Mouse (Mus musculus) kidney, embryonic 16.5 days (tissue): ENCODE measurements around the gene Fgfr2. TPM values are rescaled to one million over a fixed set of nuclear protein-coding genes. Genes with fewer than 3 reads are reported as not detected.

Experiments used
- ATAC-seq: fragments of 200-750 bp; cut with Nextera tagmentation; 2 replicates; pipeline ENCODE4 v1.8.0; 2017; ENCODE audit warnings: moderate TSS enrichment; ENCODE audit not compliant: low FRiP score, low TSS enrichment
- H3K27ac ChIP-seq: fragments of 300-500 bp; sonication (generic); 2 replicates; pipeline ENCODE4 v1.5.1; 2014; ENCODE audit warnings: low read length
- H3K27me3 ChIP-seq: fragments of 300-500 bp; sonication (generic); 2 replicates; pipeline ENCODE4 v1.6.1; 2014; ENCODE audit warnings: low read length, control low read depth, mixed read lengths; ENCODE audit not compliant: insufficient read depth
- H3K36me3 ChIP-seq: fragments of 300-500 bp; sonication (generic); 2 replicates; pipeline ENCODE4 v1.6.1; 2014; ENCODE audit warnings: low read length, control low read depth, mixed read lengths; ENCODE audit not compliant: insufficient read depth
- H3K4me1 ChIP-seq: fragments of 300-500 bp; sonication (generic); 2 replicates; pipeline ENCODE4 v1.6.1; 2014; ENCODE audit warnings: low read length, control low read depth, mixed read lengths; ENCODE audit not compliant: insufficient read depth
- H3K4me2 ChIP-seq: fragments of 300-500 bp; sonication (generic); replicated peaks from 2 replicates; pipeline ENCODE4 v1.6.1; 2014; ENCODE audit warnings: low read depth, low read length
- H3K4me3 ChIP-seq: fragments of 300-500 bp; sonication (generic); 2 replicates; pipeline ENCODE4 v1.5.1; 2014; ENCODE audit warnings: mild to moderate bottlenecking, low read length
- H3K9ac ChIP-seq: fragments of 300-500 bp; sonication (generic); replicated peaks from 2 replicates; pipeline ENCODE4 v1.6.1; 2014; ENCODE audit warnings: low read length
- H3K9me3 ChIP-seq: fragments of 300-500 bp; sonication (generic); 2 replicates; pipeline ENCODE4 v1.6.1; 2016; ENCODE audit warnings: low read length, control low read depth
- WGBS: fragments of 180-500 bp; shearing (Covaris S2); extraction: QIAGEN DNeasy Blood & Tissue Kit; methylation state at CpG from one replicate; pipeline ENCODE4 v1.1.7; 2014; 5-methylcytosine and 5-hydroxymethylcytosine counted together
- polyA plus RNA-seq: library from polyadenylated mRNA; unstranded; fragments of >200 nt; fragmentation: Nextera tagmentation; extraction: Ambion mirVana; gene quantifications from 2 replicates; pipeline ENCODE4 v1.2.1, GENCODE M21; 2015

The Fgfr2 gene
- polyA plus RNA-seq, 1 experiment from 2014 or later, result 118 TPM

DNA sequence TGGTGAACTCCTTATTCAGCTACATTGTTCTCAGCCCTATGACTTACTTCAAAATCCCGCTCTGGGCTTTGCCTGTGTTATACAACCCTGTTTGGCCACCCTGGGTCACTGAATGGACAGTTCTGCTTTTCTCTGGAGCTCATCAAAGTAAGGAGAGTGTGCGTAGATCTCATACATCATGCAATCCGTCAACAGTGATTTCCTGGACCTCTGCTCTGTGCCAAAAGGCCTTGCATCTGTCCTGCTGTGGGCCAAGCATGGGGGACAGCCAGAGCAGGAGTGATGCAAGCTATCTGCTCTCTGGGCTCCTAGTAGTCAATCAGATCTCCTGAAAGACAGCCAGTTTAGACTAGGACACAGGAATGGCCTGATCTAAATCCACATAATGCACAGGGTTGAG is 2137.4 kb downstream of the Fgfr2 start:
- 56% methylated on average over 3 of the region's 3 CpGs for WGBS
- no peaks in the 10 kb centered on the region for H3K9me3 ChIP-seq
- H3K4me1 ChIP-seq, result no peaks in the 10 kb centered on the region
- no peaks in the 10 kb centered on the region for H3K27me3 ChIP-seq
- H3K4me2 ChIP-seq, result no peak overlapping the region
- H3K9ac ChIP-seq, result no peak overlapping the region
- ATAC-seq, result no peak
- H3K36me3 ChIP-seq, result no peaks in the 10 kb centered on the region
- no peak overlapping the region for H3K27ac ChIP-seq
- H3K4me3 ChIP-seq, result no peak overlapping the region

DNA sequence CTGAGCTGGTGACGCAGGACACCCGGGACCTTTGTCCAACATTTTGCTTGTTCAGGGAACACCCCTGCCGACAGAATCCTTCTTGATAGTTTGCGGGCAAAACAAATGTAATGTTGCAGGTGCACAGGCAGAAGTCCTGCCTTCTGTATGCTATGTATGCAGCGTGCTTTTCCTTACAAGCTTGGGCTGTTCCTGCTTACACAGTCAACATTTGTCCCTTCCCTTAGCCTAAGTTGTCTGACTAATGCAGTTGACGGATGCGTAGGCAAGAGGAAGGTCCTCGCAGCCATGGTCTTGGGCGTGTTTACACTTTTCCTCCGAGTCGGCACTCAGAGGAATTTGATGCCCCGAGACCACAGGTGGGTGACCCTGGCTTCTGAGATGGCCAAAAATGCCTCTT is 2138.0 kb downstream of the Fgfr2 start:
- no peaks in the 10 kb centered on the region for H3K27me3 ChIP-seq
- no peaks in the 10 kb centered on the region for H3K4me1 ChIP-seq
- H3K9ac ChIP-seq, result no peak overlapping the region
- no peak overlapping the region for H3K4me3 ChIP-seq
- H3K9me3 ChIP-seq, result no peaks in the 10 kb centered on the region
- no peak overlapping the region for H3K27ac ChIP-seq
- no peak overlapping the region for H3K4me2 ChIP-seq
- H3K36me3 ChIP-seq, result no peaks in the 10 kb centered on the region
- 71% methylated on average over 12 of the region's 12 CpGs for WGBS
- ATAC-seq, result no peak

DNA sequence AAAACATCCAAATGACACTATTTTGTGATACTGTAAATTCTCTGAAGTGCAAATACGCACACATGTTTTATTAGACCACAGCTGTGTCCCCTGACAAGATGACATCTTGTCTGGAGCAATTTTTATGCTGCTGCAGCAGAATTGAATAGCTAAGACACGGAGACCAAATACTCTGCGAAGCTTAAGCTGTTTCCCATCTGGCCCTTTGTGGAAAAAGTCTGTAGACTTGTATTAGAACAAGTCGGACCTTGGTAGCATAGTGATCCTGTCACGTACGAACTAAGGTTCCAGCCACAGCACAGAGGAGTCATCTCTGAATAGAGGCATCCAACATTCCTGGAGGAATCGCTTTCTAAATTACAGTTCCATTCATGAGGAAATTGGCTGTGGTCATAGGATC is 2138.9 kb downstream of the Fgfr2 start:
- 73% methylated on average over 7 of the region's 7 CpGs for WGBS
- Histone ChIP-seq H3K27me3 (no peaks in the 10 kb centered on the region), H3K27ac (no peak overlapping the region), H3K9ac (no peak overlapping the region), H3K9me3 (no peaks in the 10 kb centered on the region), H3K36me3 (no peaks in the 10 kb centered on the region), H3K4me3 (no peak overlapping the region), H3K4me1 (no peaks in the 10 kb centered on the region), H3K4me2 (no peak overlapping the region)
- ATAC-seq, result no peak

DNA sequence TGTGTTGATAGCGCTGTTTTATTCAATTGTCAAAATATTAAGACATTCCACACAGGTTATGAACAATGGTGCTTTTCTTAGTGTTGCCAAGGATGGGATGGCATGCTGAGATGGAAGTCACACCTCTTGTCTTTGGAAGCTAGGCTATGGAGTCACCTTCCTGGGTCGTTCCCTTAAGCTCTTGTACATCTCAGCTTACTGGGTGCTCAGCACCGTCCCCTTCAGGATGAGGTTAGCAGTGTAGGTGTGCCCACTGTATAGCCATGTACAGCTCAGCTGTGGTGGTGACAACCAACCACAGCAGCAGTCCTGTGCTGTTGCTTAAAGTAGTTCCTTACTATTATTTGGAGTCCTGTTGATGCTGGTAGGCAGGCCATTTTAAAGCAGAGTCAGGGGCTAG is 2140.3 kb downstream of the Fgfr2 start:
- ATAC-seq, result no peak
- Histone ChIP-seq H3K36me3 (no peaks in the 10 kb centered on the region), H3K9me3 (no peaks in the 10 kb centered on the region), H3K9ac (no peak overlapping the region), H3K4me1 (no peaks in the 10 kb centered on the region), H3K27ac (no peak overlapping the region), H3K4me3 (no peak overlapping the region), H3K27me3 (no peaks in the 10 kb centered on the region), H3K4me2 (no peak overlapping the region)
- 69% methylated on average over 3 of the region's 3 CpGs for WGBS

DNA sequence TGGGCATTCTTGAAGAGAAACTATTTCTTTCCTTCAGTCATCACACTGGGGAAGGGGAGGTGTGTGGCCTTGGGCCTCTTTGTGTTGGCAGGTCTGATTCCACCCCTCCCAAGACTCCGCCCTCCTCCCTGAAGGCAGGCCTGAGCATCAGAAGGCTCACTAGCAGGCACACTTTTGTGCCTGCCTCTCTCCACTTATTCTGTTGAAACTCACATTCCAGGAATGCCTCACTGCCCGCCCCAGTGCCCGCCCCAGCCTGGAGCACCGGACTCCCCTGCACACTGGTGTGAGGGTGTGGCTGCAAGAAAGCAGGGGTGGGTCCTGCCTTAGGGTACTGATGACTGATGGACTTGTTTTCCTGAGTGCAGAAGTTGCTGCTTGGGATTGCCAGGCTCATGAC is 2140.8 kb downstream of the Fgfr2 start:
- Histone ChIP-seq H3K4me2 (no peak overlapping the region), H3K4me1 (no peaks in the 10 kb centered on the region; the same call in 1 of the 2 replicates), H3K27ac (no peak overlapping the region), H3K27me3 (no peaks in the 10 kb centered on the region), H3K36me3 (no peaks in the 10 kb centered on the region), H3K4me3 (no peak overlapping the region), H3K9ac (no peak overlapping the region), H3K9me3 (no peaks in the 10 kb centered on the region)
- ATAC-seq, result peak; percentile 87
- WGBS, result 36% methylated on average over 4 of the region's 4 CpGs

DNA sequence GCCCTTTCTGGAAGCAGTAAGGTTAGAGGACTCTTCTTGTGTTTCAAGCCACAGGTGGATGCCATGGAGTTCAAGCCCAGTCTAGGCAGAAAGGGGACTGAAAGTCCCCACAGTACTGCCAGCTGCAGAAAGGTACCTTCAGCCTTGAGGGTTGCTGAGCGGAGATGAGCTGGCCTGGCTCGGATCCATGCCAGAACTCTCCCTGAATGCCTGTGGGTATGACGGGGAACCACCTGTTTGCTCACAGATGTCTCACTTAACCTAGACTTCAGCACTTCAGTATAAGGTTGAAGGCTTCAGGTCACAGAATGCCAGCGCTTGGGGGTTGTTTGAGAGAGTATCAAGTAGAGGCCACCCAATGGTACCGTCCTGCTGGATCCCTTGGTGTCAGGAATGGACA is 2143.0 kb downstream of the Fgfr2 start:
- no peak overlapping the region for H3K4me2 ChIP-seq
- H3K27ac ChIP-seq, result no peak overlapping the region
- H3K9ac ChIP-seq, result no peak overlapping the region
- no peak overlapping the region for H3K4me3 ChIP-seq
- no peaks in the 10 kb centered on the region for H3K36me3 ChIP-seq
- H3K4me1 ChIP-seq, result peaks cover 9% of the 10 kb centered on the region; the same call in 1 of the 2 replicates
- 85% methylated on average over 5 of the region's 5 CpGs for WGBS
- no peaks in the 10 kb centered on the region for H3K27me3 ChIP-seq
- no peak for ATAC-seq
- H3K9me3 ChIP-seq, result no peaks in the 10 kb centered on the region

DNA sequence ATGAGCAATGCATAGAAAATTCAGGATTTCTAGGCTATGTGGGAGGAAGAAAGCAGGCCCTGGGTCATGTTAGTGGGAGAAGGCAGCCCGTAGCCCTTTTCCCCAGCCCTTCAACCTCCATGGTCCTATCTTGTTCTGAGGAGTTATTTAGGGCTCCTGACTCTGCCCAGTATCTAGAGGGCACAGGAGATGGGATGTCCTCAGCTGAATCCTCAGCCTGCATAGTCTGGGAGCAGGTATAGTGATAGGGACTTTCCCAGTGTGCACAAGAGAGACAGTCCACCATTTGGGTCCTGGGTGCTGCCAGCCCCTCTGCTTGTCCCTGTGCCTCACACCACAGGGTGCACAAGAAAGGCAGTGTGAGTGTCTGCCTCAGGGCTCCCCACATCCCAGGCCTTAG is 2144.6 kb downstream of the Fgfr2 start:
- no peaks in the 10 kb centered on the region for H3K27me3 ChIP-seq
- no peak overlapping the region for H3K4me2 ChIP-seq
- ATAC-seq, result no peak
- no peak overlapping the region for H3K4me3 ChIP-seq
- no peaks in the 10 kb centered on the region for H3K36me3 ChIP-seq
- no peak overlapping the region for H3K9ac ChIP-seq
- H3K9me3 ChIP-seq, result no peaks in the 10 kb centered on the region
- H3K4me1 ChIP-seq, result peaks cover 9% of the 10 kb centered on the region; the same call in 1 of the 2 replicates
- no peak overlapping the region for H3K27ac ChIP-seq
- WGBS, result 71% methylated on average over 1 of the region's 1 CpGs

DNA sequence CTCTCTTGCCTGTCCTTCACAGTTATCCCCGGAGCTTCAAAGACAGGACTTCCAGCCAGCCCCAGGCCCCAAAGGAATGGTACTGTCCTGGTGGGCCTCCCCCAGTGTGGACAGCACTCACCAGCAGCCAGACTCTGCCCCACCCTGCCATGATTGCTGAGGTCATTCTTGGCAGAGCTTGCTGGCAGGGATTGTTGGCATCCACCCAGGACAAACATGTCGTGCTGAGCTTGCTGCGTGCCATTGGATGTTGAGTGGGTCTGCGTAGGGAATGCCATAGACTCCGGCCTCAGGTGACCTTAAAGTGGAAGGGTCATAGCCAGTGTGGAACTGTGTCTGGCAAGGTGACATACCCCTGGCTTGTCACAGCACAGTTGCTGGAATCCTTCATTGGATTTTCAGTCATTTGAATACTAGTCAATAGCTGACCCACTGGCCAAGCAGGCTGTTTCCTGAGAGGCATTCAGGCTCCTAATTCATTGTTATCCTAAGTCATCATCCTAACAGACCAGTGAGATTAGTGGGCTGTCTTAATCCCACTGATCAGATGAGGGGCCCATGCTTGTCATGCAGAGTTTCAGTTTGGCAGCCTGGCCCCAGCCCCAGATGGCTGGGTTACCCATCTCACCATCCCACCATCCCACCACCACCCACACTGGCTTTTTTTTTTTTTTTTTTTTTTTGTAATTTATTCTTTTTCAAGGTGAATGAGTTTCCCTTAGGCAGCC is 2145.2 kb downstream of the Fgfr2 start:
- H3K4me1 ChIP-seq, result peaks cover 9% of the 10 kb centered on the region; the same call in 1 of the 2 replicates
- no peak overlapping the region for H3K9ac ChIP-seq
- no peak overlapping the region for H3K4me3 ChIP-seq
- H3K36me3 ChIP-seq, result no peaks in the 10 kb centered on the region
- H3K9me3 ChIP-seq, result no peaks in the 10 kb centered on the region
- no peak overlapping the region for H3K27ac ChIP-seq
- no peaks in the 10 kb centered on the region for H3K27me3 ChIP-seq
- 33% methylated on average over 5 of the region's 5 CpGs for WGBS
- H3K4me2 ChIP-seq, result no peak overlapping the region
- peak; percentile 55 for ATAC-seq

DNA sequence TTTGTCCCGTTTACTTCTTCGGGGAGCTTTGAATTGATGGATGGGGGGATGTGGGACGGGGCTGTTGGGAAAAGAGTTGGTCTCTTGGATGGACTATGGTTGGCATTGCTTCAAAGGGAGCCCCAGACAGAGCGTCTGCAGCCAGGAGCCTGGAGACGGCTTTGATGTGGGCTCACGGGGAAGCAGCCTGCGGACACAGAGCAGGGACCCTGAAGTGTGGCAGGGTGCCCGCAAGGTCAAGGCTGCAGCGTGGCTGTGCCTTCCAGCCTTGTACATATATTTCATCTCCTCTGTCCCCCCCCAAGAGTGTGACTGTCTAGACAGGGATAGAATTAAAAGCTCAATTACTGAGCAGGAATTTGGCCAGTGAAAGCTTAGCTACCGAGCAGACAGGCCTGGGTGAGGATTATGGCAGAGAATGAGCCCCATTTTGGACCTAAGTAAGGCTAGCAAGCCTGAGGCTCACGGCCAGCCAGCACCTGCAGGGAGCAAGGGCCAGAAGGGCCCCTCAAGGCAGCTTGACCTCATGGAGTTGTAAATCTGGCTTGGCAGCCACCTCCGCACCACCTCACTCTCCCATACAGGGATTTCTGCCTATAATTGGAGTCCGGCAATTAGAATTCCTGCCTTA is 2146.7 kb downstream of the Fgfr2 start:
- no peaks in the 10 kb centered on the region for H3K27me3 ChIP-seq
- H3K36me3 ChIP-seq, result no peaks in the 10 kb centered on the region
- no peak overlapping the region for H3K4me3 ChIP-seq
- no peak for ATAC-seq
- no peaks in the 10 kb centered on the region for H3K9me3 ChIP-seq
- no peak overlapping the region for H3K9ac ChIP-seq
- no peak overlapping the region for H3K27ac ChIP-seq
- peaks cover 9% of the 10 kb centered on the region; the same call in 1 of the 2 replicates for H3K4me1 ChIP-seq
- H3K4me2 ChIP-seq, result no peak overlapping the region
- WGBS, result 26% methylated on average over 13 of the region's 13 CpGs

DNA sequence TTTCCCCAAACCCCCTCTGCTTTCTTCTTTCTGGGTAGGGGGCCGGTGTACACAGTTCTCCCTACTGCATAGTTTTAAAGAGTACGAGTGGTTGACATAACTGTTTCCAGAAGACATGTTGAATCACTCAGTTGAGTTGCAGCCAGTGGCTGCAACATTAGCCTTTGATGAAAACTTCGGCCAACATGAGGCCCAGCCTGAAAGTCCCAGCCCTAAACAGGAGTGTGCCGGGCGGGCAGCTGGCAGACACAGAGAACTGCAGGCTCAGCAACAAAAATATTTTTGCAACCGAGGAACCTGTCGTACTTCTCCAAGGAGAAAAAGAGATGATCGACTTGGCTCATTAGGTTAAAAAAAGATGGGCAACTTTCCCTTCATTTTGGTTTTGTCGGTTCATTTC is 2150.4 kb downstream of the Fgfr2 start:
- H3K9me3 ChIP-seq, result no peaks in the 10 kb centered on the region
- no peak for ATAC-seq
- H3K4me3 ChIP-seq, result no peak overlapping the region
- H3K27ac ChIP-seq, result no peak overlapping the region
- WGBS, result 83% methylated on average over 9 of the region's 9 CpGs
- no peaks in the 10 kb centered on the region for H3K27me3 ChIP-seq
- no peaks in the 10 kb centered on the region for H3K36me3 ChIP-seq
- no peak overlapping the region for H3K4me2 ChIP-seq
- peaks cover 9% of the 10 kb centered on the region; the same call in 1 of the 2 replicates for H3K4me1 ChIP-seq
- no peak overlapping the region for H3K9ac ChIP-seq
